Mouse (Mus musculus) forebrain, embryonic 14.5 days (tissue): Measurements from ENCODE around the gene Tnfrsf11a. TPM values are rescaled to one million over a fixed set of nuclear protein-coding genes. Genes with fewer than 3 reads are reported as not detected.
"Not testable (repeated sequence)": the region's sequence is repeated elsewhere in the genome, so short reads cannot be mapped to it uniquely, and the experiment has no call there.

ENCODE experiments used
- ATAC-seq: fragments of 200-750 bp; cut with Nextera tagmentation; 2 replicates; pipeline ENCODE4 v1.8.0; 2017; ENCODE audit warnings: mild to moderate bottlenecking, moderate library complexity
- DNase-seq: peaks from one replicate; pipeline ENCODE4 v3.0.0-alpha.2; 2015; ENCODE audit warnings: low spot score
- H3K27ac ChIP-seq: fragments of 300-500 bp; sonication (generic); 2 replicates; pipeline ENCODE4 v1.5.1; 2014; ENCODE audit warnings: low read depth, mild to moderate bottlenecking, control low read depth, low read length, moderate library complexity
- H3K27me3 ChIP-seq: fragments of 300-500 bp; sonication (generic); replicated peaks from 2 replicates; pipeline ENCODE4 v1.6.1; 2014; ENCODE audit warnings: low read length, control low read depth, mixed read lengths; ENCODE audit not compliant: control insufficient read depth, insufficient read depth
- H3K36me3 ChIP-seq: fragments of 300-500 bp; sonication (generic); 2 replicates; pipeline ENCODE4 v1.6.1; 2014; ENCODE audit warnings: low read length, control low read depth; ENCODE audit not compliant: control insufficient read depth, insufficient read depth
- H3K4me1 ChIP-seq: fragments of 300-500 bp; sonication (generic); 2 replicates; pipeline ENCODE4 v1.6.1; 2014; ENCODE audit warnings: antibody characterized with exemption, low read length, control low read depth; ENCODE audit not compliant: control insufficient read depth, insufficient read depth
- H3K4me2 ChIP-seq: fragments of 300-500 bp; sonication (generic); 2 replicates; pipeline ENCODE4 v1.6.1; 2014; ENCODE audit warnings: mild to moderate bottlenecking, control low read depth, low read length
- H3K4me3 ChIP-seq: fragments of 300-500 bp; sonication (generic); 2 replicates; pipeline ENCODE4 v1.5.1; 2014; ENCODE audit warnings: low read depth, low read length, control low read depth
- H3K9ac ChIP-seq: fragments of 300-500 bp; sonication (generic); 2 replicates; pipeline ENCODE4 v1.6.1; 2014; ENCODE audit warnings: mild to moderate bottlenecking, low read length, control low read depth, moderate library complexity
- H3K9me3 ChIP-seq: fragments of 300-500 bp; sonication (generic); replicated peaks from 2 replicates; pipeline ENCODE4 v1.6.1; 2016; ENCODE audit warnings: low read length, control low read depth, mixed read lengths; ENCODE audit not compliant: control insufficient read depth
- whole genome bisulfite sequencing: fragments of 180-500 bp; shearing (Covaris S2); extraction: QIAGEN DNeasy Blood & Tissue Kit; methylation state at CpG from one replicate; pipeline ENCODE4 v1.1.7; 2014; 5-methylcytosine and 5-hydroxymethylcytosine counted together
- polyA plus RNA-seq: library from polyadenylated mRNA; unstranded; fragments of >200 nt; fragmentation: Nextera tagmentation; extraction: Ambion mirVana; gene quantifications from 2 replicates; pipeline ENCODE4 v1.2.1, GENCODE M21; 2014

Tnfrsf11a gene
- polyA plus RNA-seq, 1 experiment from 2014 or later: 0.37 TPM

- H3K4me3 ChIP-seq: no peak overlapping the region
- WGBS: 79% methylated on average over 4 of the region's 4 CpGs
- H3K4me2 ChIP-seq: no peak overlapping the region
- H3K27me3 ChIP-seq: no peaks in the 10 kb centered on the region
- no peaks in the 10 kb centered on the region for H3K9me3 ChIP-seq
- DNase-seq (no peak), ATAC-seq (no peak)
- no peak overlapping the region for H3K27ac ChIP-seq
- H3K9ac ChIP-seq: no peak overlapping the region
- no peaks in the 10 kb centered on the region for H3K4me1 ChIP-seq
- peaks cover 28% of the 10 kb centered on the region for H3K36me3 ChIP-seq
These were observed 28.3 kb upstream of the Tnfrsf11a start for GRCm38 (mm10) chr1:105752196-105752595.

GRCm38 (mm10) chr1:105752944-105753343, 27.6 kb upstream of the Tnfrsf11a start:
- ATAC-seq (no peak), DNase-seq (no peak)
- Histone ChIP-seq H3K9ac (no peak overlapping the region), H3K4me2 (no peak overlapping the region), H3K4me3 (no peak overlapping the region), H3K36me3 (peaks cover 28% of the 10 kb centered on the region), H3K4me1 (no peaks in the 10 kb centered on the region), H3K27ac (no peak overlapping the region), H3K27me3 (no peaks in the 10 kb centered on the region), H3K9me3 (no peaks in the 10 kb centered on the region)
- WGBS: 73% methylated on average over 1 of the region's 1 CpGs

- Histone ChIP-seq H3K4me1 (no peaks in the 10 kb centered on the region), H3K9me3 (no peaks in the 10 kb centered on the region), H3K27me3 (no peaks in the 10 kb centered on the region), H3K4me3 (no peak overlapping the region), H3K4me2 (no peak overlapping the region), H3K27ac (no peak overlapping the region), H3K36me3 (peaks cover 3% of the 10 kb centered on the region; the same call in 1 of the 2 replicates), H3K9ac (no peak overlapping the region)
- 93% methylated on average over 4 of the region's 4 CpGs for WGBS
- no peak for ATAC-seq
- no peak for DNase-seq
These were observed 21.7 kb upstream of the Tnfrsf11a start for GRCm38 (mm10) chr1:105758798-105759197.

GRCm38 (mm10) chr1:105759422-105760165, 20.9 kb upstream of the Tnfrsf11a start:
- Histone ChIP-seq H3K9me3 (no peaks in the 10 kb centered on the region), H3K4me2 (no peak overlapping the region), H3K4me1 (no peaks in the 10 kb centered on the region), H3K27ac (no peak overlapping the region), H3K9ac (no peak overlapping the region), H3K36me3 (no peaks in the 10 kb centered on the region), H3K4me3 (no peak overlapping the region), H3K27me3 (no peaks in the 10 kb centered on the region)
- no peak for DNase-seq
- WGBS: 89% methylated on average over 3 of the region's 3 CpGs
- no peak for ATAC-seq

GRCm38 (mm10) chr1:105765586-105765985, 14.9 kb upstream of the Tnfrsf11a start:
- H3K27ac ChIP-seq: no peak overlapping the region
- 77% methylated on average over 8 of the region's 8 CpGs for WGBS
- H3K9me3 ChIP-seq: no peaks in the 10 kb centered on the region
- H3K36me3 ChIP-seq: no peaks in the 10 kb centered on the region
- ATAC-seq: no peak
- no peak for DNase-seq
- H3K4me1 ChIP-seq: no peaks in the 10 kb centered on the region
- H3K4me3 ChIP-seq: no peak overlapping the region
- no peak overlapping the region for H3K4me2 ChIP-seq
- H3K27me3 ChIP-seq: no peaks in the 10 kb centered on the region
- no peak overlapping the region for H3K9ac ChIP-seq

- not testable (repeated sequence) for DNase-seq, H3K4me3 ChIP-seq, H3K9ac ChIP-seq, H3K4me2 ChIP-seq, H3K36me3 ChIP-seq, H3K9me3 ChIP-seq, ATAC-seq, H3K27ac ChIP-seq, H3K27me3 ChIP-seq, H3K4me1 ChIP-seq
- 91% methylated on average over 9 of the region's 9 CpGs for WGBS
These were observed 14.4 kb upstream of the Tnfrsf11a start for GRCm38 (mm10) chr1:105766099-105766498.

- no peak for DNase-seq
- Histone ChIP-seq H3K9me3 (no peaks in the 10 kb centered on the region), H3K27me3 (no peaks in the 10 kb centered on the region), H3K4me1 (no peaks in the 10 kb centered on the region), H3K36me3 (no peaks in the 10 kb centered on the region), H3K27ac (no peak overlapping the region), H3K4me2 (no peak overlapping the region), H3K4me3 (no peak overlapping the region), H3K9ac (no peak overlapping the region)
- WGBS: 86% methylated on average over 2 of the region's 2 CpGs
- no peak for ATAC-seq
These were observed 12.1 kb upstream of the Tnfrsf11a start for GRCm38 (mm10) chr1:105768397-105768796.

- no peak for ATAC-seq
These were observed 9.8 kb upstream of the Tnfrsf11a start for GRCm38 (mm10) chr1:105770685-105771084.

GRCm38 (mm10) chr1:105776426-105776825, 4.1 kb upstream of the Tnfrsf11a start:
- H3K4me1 ChIP-seq: no peaks in the 10 kb centered on the region
- H3K4me2 ChIP-seq: no peak overlapping the region
- no peak overlapping the region for H3K4me3 ChIP-seq
- H3K9me3 ChIP-seq: no peaks in the 10 kb centered on the region
- H3K9ac ChIP-seq: no peak overlapping the region
- WGBS: 87% methylated on average over 4 of the region's 4 CpGs
- ATAC-seq (no peak), DNase-seq (no peak)
- H3K36me3 ChIP-seq: no peaks in the 10 kb centered on the region
- H3K27me3 ChIP-seq: 0 out of 2 replicates have a peak, but pooled peaks cover 11% of the 10 kb centered on the region
- no peak overlapping the region for H3K27ac ChIP-seq

More at GRCm38 (mm10) chr1:105770685-105771084, 9.8 kb upstream of the Tnfrsf11a start:
- H3K9me3 ChIP-seq: no peaks in the 10 kb centered on the region
- H3K9ac ChIP-seq: no peak overlapping the region
- no peak overlapping the region for H3K4me3 ChIP-seq
- no peaks in the 10 kb centered on the region for H3K27me3 ChIP-seq
- H3K36me3 ChIP-seq: no peaks in the 10 kb centered on the region
- no peak overlapping the region for H3K27ac ChIP-seq
- 81% methylated on average over 2 of the region's 2 CpGs for WGBS
- no peak for DNase-seq
- H3K4me2 ChIP-seq: no peak overlapping the region
- no peaks in the 10 kb centered on the region for H3K4me1 ChIP-seq
